Mouse (Mus musculus) liver, embryonic 14.5 days (tissue): ENCODE measurements around the gene Slc35b3. TPM values are rescaled to one million over a fixed set of nuclear protein-coding genes. Genes with fewer than 3 reads are reported as not detected.

ENCODE experiments used
- ATAC-seq: fragments of 200-750 bp; cut with Nextera tagmentation; 2 replicates; pipeline ENCODE4 v1.8.0; 2017; ENCODE audit warnings: moderate number of reproducible peaks, mild to moderate bottlenecking, moderate library complexity; ENCODE audit not compliant: insufficient read depth
- DNase-seq, 3 experiments: peaks; one replicate each; pipeline ENCODE4 v3.0.0-alpha.2; 2012 to 2013; ENCODE audit warnings: low read depth in 3 of 3, low spot score in 3 of 3
- H3K27ac ChIP-seq: fragments of 300-500 bp; sonication (generic); 2 replicates; pipeline ENCODE4 v1.5.1; 2014; ENCODE audit warnings: moderate library complexity, mild to moderate bottlenecking, control low read depth, inconsistent platforms
- H3K27me3 ChIP-seq: fragments of 300-500 bp; sonication (generic); 2 replicates; pipeline ENCODE4 v1.6.1; 2014; ENCODE audit warnings: mild to moderate bottlenecking, low read length, moderate library complexity; ENCODE audit not compliant: control insufficient read depth, insufficient read depth
- H3K36me3 ChIP-seq: fragments of 300-500 bp; sonication (generic); replicated peaks from 2 replicates; pipeline ENCODE4 v1.6.1; 2014; ENCODE audit warnings: low read depth; ENCODE audit not compliant: control insufficient read depth, insufficient read depth
- H3K4me1 ChIP-seq, 2 experiments: fragments of 200-500 bp in 1 of 2; fragments of 300-500 bp in 1 of 2; sonication (generic) in 1 of 2; replicated peaks; 2 replicates each; pipeline ENCODE4 v1.6.1; 2012 to 2014; ENCODE audit warnings: antibody characterized with exemption in 1 of 2, inconsistent platforms in 1 of 2, low read length in 1 of 2; ENCODE audit not compliant: control insufficient read depth in 2 of 2, insufficient read depth in 2 of 2
- H3K4me2 ChIP-seq: fragments of 300-500 bp; sonication (generic); 2 replicates; pipeline ENCODE4 v1.6.1; 2014; ENCODE audit warnings: low read depth, mild to moderate bottlenecking, control low read depth, moderate library complexity
- H3K4me3 ChIP-seq, 2 experiments: fragments of 200-500 bp in 1 of 2; fragments of 300-500 bp in 1 of 2; sonication (generic) in 1 of 2; 2 replicates each; pipeline ENCODE4 v1.5.1; 2012 to 2014; ENCODE audit warnings: low read depth in 2 of 2, low read length in 2 of 2, mild to moderate bottlenecking in 2 of 2, control low read depth in 1 of 2, inconsistent platforms in 1 of 2, moderate library complexity in 1 of 2; ENCODE audit not compliant: insufficient read depth in 1 of 2
- H3K9ac ChIP-seq: fragments of 300-500 bp; sonication (generic); replicated peaks from 2 replicates; pipeline ENCODE4 v1.6.1; 2014; ENCODE audit warnings: mild to moderate bottlenecking, control low read depth, moderate library complexity
- H3K9me3 ChIP-seq: fragments of 300-500 bp; sonication (generic); 2 replicates; pipeline ENCODE4 v1.6.1; 2016; ENCODE audit warnings: low read length, mixed read lengths; ENCODE audit not compliant: control insufficient read depth
- CTCF ChIP-seq: IDR thresholded peaks from 2 replicates; pipeline ENCODE4 v1.5.1; 2016; ENCODE audit warnings: antibody characterized with exemption, low read depth, control low read depth
- EP300 ChIP-seq: IDR thresholded peaks from 2 replicates; pipeline ENCODE4 v1.6.1; 2016; ENCODE audit warnings: antibody characterized with exemption, low read depth
- WGBS: fragments of 180-500 bp; shearing (Covaris S2); extraction: QIAGEN DNeasy Blood & Tissue Kit; methylation state at CpG from one replicate; pipeline ENCODE4 v1.1.7; 2014; ENCODE audit not compliant: insufficient replicate concordance; 5-methylcytosine and 5-hydroxymethylcytosine counted together
- polyA plus RNA-seq, 2 experiments: library from polyadenylated mRNA; depleted of rRNA in 1 of 2; stranded (reverse) in 1 of 2; unstranded in 1 of 2; fragments of >200 nt; fragmentation: Nextera tagmentation in 1 of 2; extraction: Ambion mirVana in 1 of 2; gene quantifications; 2 replicates each; pipeline versions ENCODE4 v1.2.1 to v1.2.3; 2012 to 2014

Gene Slc35b3
- polyA plus RNA-seq, 2 experiments: 9.2 to 10.3 TPM

GRCm38 (mm10) chr13:38892364-38892763 is 68.3 kb downstream of the Slc35b3 start:
- no peaks in the 10 kb centered on the region for H3K4me1 ChIP-seq

More at GRCm38 (mm10) chr13:38892364-38892763, 68.3 kb downstream of the Slc35b3 start:
- Histone ChIP-seq H3K36me3 (no peaks in the 10 kb centered on the region), H3K27ac (no peak overlapping the region), H3K4me3 (no peak overlapping the region), H3K4me2 (no peak overlapping the region), H3K27me3 (no peaks in the 10 kb centered on the region), H3K9me3 (no peaks in the 10 kb centered on the region), H3K9ac (no peak overlapping the region)
- WGBS: 41% methylated on average over 3 of the region's 3 CpGs
- DNase-seq: no peak
- ATAC-seq: no peak
- no peak for TF ChIP-seq EP300
- TF ChIP-seq CTCF: no peak
